Mouse (Mus musculus): Measurements from ENCODE around the gene Enpp3. TPM values are rescaled to one million over a fixed set of nuclear protein-coding genes. Genes with fewer than 3 reads are reported as not detected.
A peak's percentile ranks its signal among the peaks of the same experiment; 100 is the strongest.

Gene Enpp3
- polyA plus RNA-seq, 1 experiment from 2014 or later, result 3.9 TPM

- WGBS, result 93% methylated on average over 9 of the region's 9 CpGs
- H3K27me3 ChIP-seq (ENCODE audit: insufficient read depth, poor library complexity, severe bottlenecking), result no peaks in the 10 kb centered on the region
- H3K9me3 ChIP-seq, result no peaks in the 10 kb centered on the region
- no peak for DNase-seq (ENCODE audit: low spot score)
- H3K4me3 ChIP-seq, result no peak overlapping the region
- H3K27ac ChIP-seq, result no peak overlapping the region
- H3K4me1 ChIP-seq (replicated peaks), result peaks cover 29% of the 10 kb centered on the region
- H3K36me3 ChIP-seq, result no peaks in the 10 kb centered on the region
Measured at GRCm38 (mm10) chr10:24832306-24832705, 10.3 kb downstream of the Enpp3 start.

DNA sequence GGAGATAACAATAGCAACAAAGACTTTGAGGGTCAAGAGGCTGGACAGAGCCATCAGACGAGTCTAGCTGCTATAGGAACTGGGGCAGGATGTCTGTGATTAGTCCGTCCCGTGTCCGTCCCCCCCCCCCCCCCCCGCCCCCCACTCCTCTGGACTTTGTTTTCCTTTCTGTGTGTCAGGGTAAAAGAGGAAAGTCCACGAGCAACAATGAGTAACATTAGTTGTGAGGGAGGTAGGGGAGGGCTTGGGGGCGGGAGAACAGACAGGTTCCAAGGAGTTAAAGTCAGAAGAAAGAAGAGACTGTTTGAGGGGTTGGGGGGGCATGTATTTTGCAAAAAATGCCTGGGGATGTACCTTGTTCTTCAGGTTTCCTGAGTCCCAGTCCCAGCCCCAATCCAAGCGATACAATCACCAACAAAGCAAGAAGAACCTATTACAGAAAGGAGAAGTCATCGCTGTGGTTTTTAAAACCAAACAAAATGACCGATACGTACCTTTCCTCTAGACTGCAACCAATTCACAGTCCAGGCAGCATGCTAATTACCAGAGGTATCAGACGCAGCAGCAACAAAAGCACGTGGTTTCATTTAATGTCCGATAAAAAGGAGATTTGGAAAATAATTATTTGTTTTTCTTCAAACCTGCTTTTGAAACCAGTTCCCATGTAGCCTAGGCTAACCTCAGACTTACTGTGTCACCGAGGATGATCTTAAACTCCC lies 11.1 kb downstream of the Enpp3 start:
- no peak overlapping the region for H3K27ac ChIP-seq
- H3K4me3 ChIP-seq, result no peak overlapping the region
- no peaks in the 10 kb centered on the region for H3K9me3 ChIP-seq
- DNase-seq (ENCODE audit: low spot score), result no peak
- no peaks in the 10 kb centered on the region for H3K36me3 ChIP-seq
- no peaks in the 10 kb centered on the region for H3K27me3 ChIP-seq (ENCODE audit: insufficient read depth, poor library complexity, severe bottlenecking)
- H3K4me1 ChIP-seq (replicated peaks), result peaks cover 27% of the 10 kb centered on the region
- WGBS, result 65% methylated on average over 15 of the region's 15 CpGs

GRCm38 (mm10) chr10:24830448-24830847 lies 12.2 kb downstream of the Enpp3 start:
- peaks cover 27% of the 10 kb centered on the region for H3K4me1 ChIP-seq (replicated peaks)
- H3K9me3 ChIP-seq, result no peaks in the 10 kb centered on the region
- H3K4me3 ChIP-seq, result no peak overlapping the region
- DNase-seq (ENCODE audit: low spot score), result no peak
- 94% methylated on average over 5 of the region's 5 CpGs for WGBS
- H3K27ac ChIP-seq, result no peak overlapping the region
- H3K36me3 ChIP-seq, result no peaks in the 10 kb centered on the region
- H3K27me3 ChIP-seq (ENCODE audit: insufficient read depth, poor library complexity, severe bottlenecking), result no peaks in the 10 kb centered on the region

DNA sequence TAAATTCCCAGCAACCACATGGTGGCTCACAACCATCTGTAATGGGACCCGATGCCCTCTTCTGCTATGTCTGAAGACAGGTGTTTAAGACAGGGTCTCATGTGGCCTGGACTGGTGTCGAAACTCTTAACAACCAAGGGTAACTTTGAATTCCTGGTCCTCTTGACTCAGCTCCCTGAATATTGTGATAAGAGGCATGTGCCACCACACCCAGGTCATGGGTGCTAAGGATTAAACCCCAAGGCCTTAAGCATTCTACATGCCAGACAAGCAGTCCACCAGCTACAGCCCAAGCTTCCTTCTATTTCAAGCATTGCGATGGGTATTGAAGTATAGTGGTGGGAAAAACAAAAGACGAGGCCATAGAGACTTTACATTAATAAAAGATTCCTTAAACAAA lies 14.5 kb downstream of the Enpp3 start:
- Histone ChIP-seq H3K4me3 (no peak overlapping the region), H3K9me3 (no peaks in the 10 kb centered on the region), H3K4me1 (replicated peaks) (peaks cover 22% of the 10 kb centered on the region), H3K36me3 (no peaks in the 10 kb centered on the region), H3K27me3 (ENCODE audit: insufficient read depth, poor library complexity, severe bottlenecking) (no peaks in the 10 kb centered on the region), H3K27ac (no peak overlapping the region)
- no peak for DNase-seq (ENCODE audit: low spot score)
- 90% methylated on average over 4 of the region's 4 CpGs for WGBS

DNA sequence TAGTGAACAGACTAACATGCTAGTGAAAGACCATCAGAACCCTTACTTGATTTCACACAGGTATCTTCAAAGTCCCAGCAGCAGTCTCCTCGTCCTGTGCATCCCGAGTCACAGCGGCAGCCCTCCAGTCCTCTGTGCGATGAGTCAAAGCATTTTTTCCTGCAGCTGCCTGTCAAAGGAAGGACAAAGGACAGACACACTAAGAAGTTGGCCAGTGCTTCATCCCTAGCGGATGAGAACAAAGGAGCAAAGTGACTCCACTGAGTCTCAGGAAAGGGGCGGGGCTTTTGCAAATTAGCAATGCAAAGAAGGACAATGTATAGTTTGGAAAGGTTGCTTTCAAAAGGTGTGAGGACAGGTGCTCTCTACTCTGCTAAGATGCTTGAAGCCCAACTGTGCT lies 16.5 kb downstream of the Enpp3 start:
- Histone ChIP-seq H3K27me3 (ENCODE audit: insufficient read depth, poor library complexity, severe bottlenecking) (no peaks in the 10 kb centered on the region), H3K4me1 (replicated peaks) (peaks cover 17% of the 10 kb centered on the region), H3K27ac (peak overlapping the region; percentile 62; the same call in 1 of the 2 replicates), H3K36me3 (no peaks in the 10 kb centered on the region), H3K4me3 (peak overlapping the region; percentile 12; the same call in 1 of the 2 replicates), H3K9me3 (no peaks in the 10 kb centered on the region)
- peak; percentile 24 for DNase-seq (ENCODE audit: low spot score)
- whole genome bisulfite sequencing, result 25% methylated on average over 6 of the region's 6 CpGs

DNA sequence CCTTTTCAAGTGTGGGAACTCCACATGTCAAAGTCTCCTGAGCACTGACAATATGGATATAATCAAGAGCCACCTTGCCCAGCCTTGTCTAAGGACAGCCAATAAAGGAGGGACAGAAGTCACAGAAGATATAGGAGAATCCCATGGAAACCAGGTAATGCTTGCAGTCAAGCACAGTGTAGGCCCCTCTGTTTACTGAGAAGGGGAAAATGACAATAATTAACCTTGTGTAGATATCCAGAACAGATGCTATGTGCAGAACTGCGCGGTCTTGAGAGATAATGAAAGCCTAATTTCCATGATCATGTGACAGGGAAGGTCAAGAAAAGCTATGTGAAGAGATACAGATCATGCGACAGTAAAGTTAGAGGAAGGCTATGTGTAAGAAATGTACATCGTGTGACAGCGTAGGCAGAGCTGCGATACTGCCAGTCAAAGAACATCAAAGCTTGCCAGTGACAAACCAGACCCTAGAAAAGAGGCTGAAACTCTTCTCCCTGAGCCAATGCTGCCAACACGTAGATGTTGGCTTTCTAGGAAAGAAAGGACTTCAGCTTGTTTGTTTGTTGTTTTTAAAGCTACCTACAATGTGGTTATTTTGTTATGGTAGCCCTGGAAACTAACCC lies 17.1 kb downstream of the Enpp3 start:
- peak overlapping the region; percentile 12; the same call in 1 of the 2 replicates for H3K4me3 ChIP-seq
- H3K27ac ChIP-seq, result peak overlapping the region; percentile 6; the same call in 1 of the 2 replicates
- no peak for DNase-seq (ENCODE audit: low spot score)
- no peaks in the 10 kb centered on the region for H3K36me3 ChIP-seq
- peaks cover 17% of the 10 kb centered on the region for H3K4me1 ChIP-seq (replicated peaks)
- H3K9me3 ChIP-seq, result no peaks in the 10 kb centered on the region
- WGBS, result 83% methylated on average over 7 of the region's 7 CpGs
- H3K27me3 ChIP-seq (ENCODE audit: insufficient read depth, poor library complexity, severe bottlenecking), result no peaks in the 10 kb centered on the region

DNA sequence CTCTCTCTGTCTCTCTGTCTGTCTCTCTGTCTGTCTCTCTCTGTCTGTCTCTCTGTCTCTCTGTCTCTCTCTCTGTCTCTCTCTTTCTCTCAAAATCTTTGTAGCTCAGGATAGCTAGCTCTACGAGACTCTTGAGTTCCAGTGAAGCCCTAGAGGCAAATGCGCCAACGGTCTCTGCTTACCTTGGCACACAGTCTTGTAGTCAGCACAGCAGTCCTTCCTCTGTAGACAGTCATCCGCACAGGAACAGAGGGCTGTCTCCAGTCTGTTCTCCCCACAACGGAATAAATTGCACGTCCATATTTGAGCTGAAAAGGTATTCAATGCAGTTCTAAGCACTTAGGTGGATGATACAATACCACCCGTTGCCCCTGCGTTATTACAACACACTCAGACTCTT lies 18.0 kb downstream of the Enpp3 start:
- H3K27ac ChIP-seq, result no peak overlapping the region
- WGBS, result 92% methylated on average over 8 of the region's 8 CpGs
- no peaks in the 10 kb centered on the region for H3K9me3 ChIP-seq
- H3K4me3 ChIP-seq, result no peak overlapping the region
- H3K27me3 ChIP-seq (ENCODE audit: insufficient read depth, poor library complexity, severe bottlenecking), result no peaks in the 10 kb centered on the region
- H3K36me3 ChIP-seq, result no peaks in the 10 kb centered on the region
- DNase-seq (ENCODE audit: low spot score), result no peak
- H3K4me1 ChIP-seq (replicated peaks), result peaks cover 17% of the 10 kb centered on the region

DNA sequence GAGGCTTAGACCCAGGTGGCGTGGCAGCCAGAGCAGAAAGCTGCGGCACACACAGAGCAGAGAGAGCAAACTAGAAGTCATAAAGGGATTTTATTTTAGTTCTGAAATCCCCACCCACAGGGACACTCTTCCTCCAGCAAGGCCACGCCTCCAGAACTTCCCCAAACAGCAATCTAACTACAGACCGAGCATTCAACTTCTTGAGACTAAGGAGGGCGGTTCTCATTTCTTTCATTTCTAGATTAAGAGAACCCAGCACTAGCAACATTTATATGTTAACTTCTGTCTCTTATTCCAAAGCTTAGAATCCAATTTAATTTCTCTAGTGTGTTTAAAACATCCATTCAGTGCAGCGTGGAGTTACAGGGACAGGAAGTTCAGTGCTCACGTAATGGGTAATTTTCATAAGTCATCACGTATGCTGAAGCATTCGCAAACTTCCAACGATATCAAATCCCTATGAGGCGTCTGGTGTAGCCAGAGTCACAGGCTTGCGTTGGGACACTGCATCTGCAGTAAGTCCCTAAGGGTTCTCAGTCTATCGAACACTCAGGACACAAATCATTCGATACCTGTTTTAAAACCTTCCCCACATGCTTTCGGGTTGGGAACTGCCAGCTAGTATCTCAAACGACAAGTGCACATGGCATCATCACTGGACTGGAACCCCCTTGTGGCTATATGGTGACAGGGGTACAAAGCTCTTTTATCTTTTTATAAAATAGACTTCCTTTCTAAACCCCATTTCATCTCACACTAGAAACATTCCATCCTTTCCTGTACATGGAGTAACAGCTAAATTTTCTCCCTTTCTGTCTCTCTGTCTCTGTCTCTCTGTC lies 18.7 kb downstream of the Enpp3 start:
- H3K4me3 ChIP-seq, result no peak overlapping the region
- H3K9me3 ChIP-seq, result no peaks in the 10 kb centered on the region
- H3K27ac ChIP-seq, result no peak overlapping the region
- H3K27me3 ChIP-seq (ENCODE audit: insufficient read depth, poor library complexity, severe bottlenecking), result no peaks in the 10 kb centered on the region
- H3K36me3 ChIP-seq, result no peaks in the 10 kb centered on the region
- peaks cover 17% of the 10 kb centered on the region for H3K4me1 ChIP-seq (replicated peaks)
- 88% methylated on average over 16 of the region's 16 CpGs for WGBS
- DNase-seq (ENCODE audit: low spot score), result no peak

DNA sequence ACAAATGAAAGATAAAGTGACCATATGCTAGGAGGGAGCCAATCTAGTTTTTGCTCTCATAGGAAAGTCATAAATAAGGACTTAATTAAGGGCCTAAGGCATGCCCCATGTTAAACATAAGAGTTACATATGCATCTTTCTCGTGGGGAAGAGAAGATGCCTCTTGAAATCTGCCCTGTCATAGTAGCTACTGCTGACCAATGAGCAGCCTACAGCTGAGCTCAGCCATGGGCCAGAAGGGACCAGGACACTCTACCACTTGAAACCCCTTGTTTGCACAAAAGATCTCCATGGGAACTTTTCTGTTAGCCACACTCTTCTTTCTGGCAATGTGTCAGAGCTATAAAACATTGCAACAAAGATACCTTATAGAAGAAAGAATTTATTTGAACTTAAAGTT lies 19.4 kb downstream of the Enpp3 start:
- DNase-seq (ENCODE audit: low spot score), result no peak
- Histone ChIP-seq H3K4me3 (no peak overlapping the region), H3K4me1 (replicated peaks) (peaks cover 17% of the 10 kb centered on the region), H3K27me3 (ENCODE audit: insufficient read depth, poor library complexity, severe bottlenecking) (no peaks in the 10 kb centered on the region), H3K9me3 (no peaks in the 10 kb centered on the region), H3K36me3 (no peaks in the 10 kb centered on the region), H3K27ac (no peak overlapping the region)
- WGBS, result 76% methylated on average over 1 of the region's 1 CpGs

GRCm38 (mm10) chr10:24822842-24823241 lies 19.8 kb downstream of the Enpp3 start:
- Histone ChIP-seq H3K27ac (no peak overlapping the region), H3K4me3 (no peak overlapping the region), H3K9me3 (no peaks in the 10 kb centered on the region), H3K4me1 (replicated peaks) (peaks cover 17% of the 10 kb centered on the region), H3K36me3 (no peaks in the 10 kb centered on the region), H3K27me3 (ENCODE audit: insufficient read depth, poor library complexity, severe bottlenecking) (no peaks in the 10 kb centered on the region)
- WGBS, result 89% methylated on average over 1 of the region's 1 CpGs
- no peak for DNase-seq (ENCODE audit: low spot score)

GRCm38 (mm10) chr10:24821990-24822676 lies 20.5 kb downstream of the Enpp3 start:
- 88% methylated on average over 4 of the region's 4 CpGs for WGBS
- H3K9me3 ChIP-seq, result no peaks in the 10 kb centered on the region
- no peak for DNase-seq (ENCODE audit: low spot score)
- no peak overlapping the region for H3K4me3 ChIP-seq
- no peaks in the 10 kb centered on the region for H3K27me3 ChIP-seq (ENCODE audit: insufficient read depth, poor library complexity, severe bottlenecking)
- H3K4me1 ChIP-seq (replicated peaks), result peaks cover 17% of the 10 kb centered on the region
- no peaks in the 10 kb centered on the region for H3K36me3 ChIP-seq
- H3K27ac ChIP-seq, result no peak overlapping the region

GRCm38 (mm10) chr10:24819526-24819925 lies 23.1 kb downstream of the Enpp3 start:
- H3K36me3 ChIP-seq, result no peaks in the 10 kb centered on the region
- H3K27ac ChIP-seq, result no peak overlapping the region
- DNase-seq (ENCODE audit: low spot score), result no peak
- H3K4me3 ChIP-seq, result no peak overlapping the region
- 0 out of 2 replicates have a peak, but pooled peaks cover 5% of the 10 kb centered on the region for H3K4me1 ChIP-seq (replicated peaks)
- H3K9me3 ChIP-seq, result no peaks in the 10 kb centered on the region
- WGBS, result 51% methylated on average over 3 of the region's 3 CpGs
- no peaks in the 10 kb centered on the region for H3K27me3 ChIP-seq (ENCODE audit: insufficient read depth, poor library complexity, severe bottlenecking)

Data from hindbrain, embryonic 10.5 days (tissue).